Mouse (Mus musculus): ENCODE results near the gene Gpatch8. TPM values are rescaled to one million over a fixed set of nuclear protein-coding genes. Genes with fewer than 3 reads are reported as not detected.

Gpatch8 gene
- total and polyA plus RNA-seq, 3 experiments, result 11.5 to 24.7 (median 16.6) TPM

- no peaks in the 10 kb centered on the region for H3K27me3 ChIP-seq (replicated peaks)
- DNase-seq (ENCODE audit: extremely low read depth), result no peak
- H3K9ac ChIP-seq (ENCODE audit: insufficient read depth, low read depth), result no peak overlapping the region
- H3K4me1 ChIP-seq (ENCODE audit: control insufficient read depth in 1 of 2, insufficient read depth in 2 of 2), result no peaks in the 10 kb centered on the region
- H3K4me2 ChIP-seq (ENCODE audit: insufficient read depth, low read depth, poor library complexity, severe bottlenecking), result no peak overlapping the region
- no peak overlapping the region for H3K27ac ChIP-seq (ENCODE audit: insufficient read depth, low read depth)
- dilution Hi-C loops (cut with MboI; ENCODE audit: extremely low pct_ligation_motif_present, extremely low pct_unique_long_range_greater_than_20kb, low sequenced_read_pairs), result no loop called here
- TF ChIP-seq JUN (IDR thresholded peaks at IDR 0.05; ENCODE audit: insufficient read depth, low read depth, low read length) (no peak), E2F4 (IDR thresholded peaks at IDR 0.05; ENCODE audit: insufficient replicate concordance, low read depth, low read length) (no peak), TCF12 (IDR thresholded peaks at IDR 0.05; ENCODE audit: low read depth, low read length) (no peak)
- H3K4me3 ChIP-seq (replicated peaks in 1 of 3; ENCODE audit: low read depth in 2 of 3, low read length in 2 of 3, poor library complexity in 1 of 3), result no peak overlapping the region
- no peaks in the 10 kb centered on the region for H3K79me2 ChIP-seq (replicated peaks; ENCODE audit: control insufficient read depth, extremely low read depth, insufficient read depth, poor library complexity, severe bottlenecking)
- H3K36me3 ChIP-seq (replicated peaks in 1 of 2; ENCODE audit: control insufficient read depth in 1 of 2, insufficient read depth in 1 of 2, low read length in 1 of 2), result peaks cover 59 to 80% of the 10 kb centered on the region in 2 experiments
- in situ Hi-C loops (cut with MboI; ENCODE audit: low pct_ligation_motif_present, low pct_unique_long_range_greater_than_20kb, low sequenced_read_pairs), result loop anchor here (10.0 kb wide), 1 partner anchor 165 kb away; no protein-coding TSS in a partner anchor
- no peaks in the 10 kb centered on the region for H3K9me3 ChIP-seq (replicated peaks; ENCODE audit: low read length)
Measured at GRCm38 (mm10) chr11:102480111-102480510, 76.1 kb downstream of the Gpatch8 start.

- Histone ChIP-seq H3K9me3 (replicated peaks; ENCODE audit: low read length) (no peaks in the 10 kb centered on the region), H3K4me1 (ENCODE audit: control insufficient read depth in 1 of 2, insufficient read depth in 2 of 2) (no peaks in the 10 kb centered on the region), H3K4me2 (ENCODE audit: insufficient read depth, low read depth, poor library complexity, severe bottlenecking) (no peak overlapping the region), H3K27ac (ENCODE audit: insufficient read depth, low read depth) (no peak overlapping the region), H3K4me3 (replicated peaks in 1 of 3; ENCODE audit: low read depth in 2 of 3, low read length in 2 of 3, poor library complexity in 1 of 3) (no peak overlapping the region), H3K27me3 (replicated peaks) (no peaks in the 10 kb centered on the region), H3K36me3 (replicated peaks in 1 of 2; ENCODE audit: control insufficient read depth in 1 of 2, insufficient read depth in 1 of 2, low read length in 1 of 2) (peaks cover 56 to 80% of the 10 kb centered on the region in 2 experiments), H3K79me2 (replicated peaks; ENCODE audit: control insufficient read depth, extremely low read depth, insufficient read depth, poor library complexity, severe bottlenecking) (no peaks in the 10 kb centered on the region), H3K9ac (ENCODE audit: insufficient read depth, low read depth) (no peak overlapping the region)
- no peak for TF ChIP-seq ZNF384 (IDR thresholded peaks at IDR 0.05; ENCODE audit: low read depth, low read length)
- dilution Hi-C loops (cut with MboI; ENCODE audit: extremely low pct_ligation_motif_present, extremely low pct_unique_long_range_greater_than_20kb, low sequenced_read_pairs), result no loop called here
- DNase-seq (ENCODE audit: extremely low read depth), result no peak
- in situ Hi-C loops (cut with MboI; ENCODE audit: low pct_ligation_motif_present, low pct_unique_long_range_greater_than_20kb, low sequenced_read_pairs), result no loop called here
Measured at GRCm38 (mm10) chr11:102479581-102479980, 76.6 kb downstream of the Gpatch8 start.

- peaks cover 54 to 81% of the 10 kb centered on the region in 2 experiments for H3K36me3 ChIP-seq (replicated peaks in 1 of 2; ENCODE audit: control insufficient read depth in 1 of 2, insufficient read depth in 1 of 2, low read length in 1 of 2)
- no peaks in the 10 kb centered on the region for H3K27me3 ChIP-seq (replicated peaks)
Measured at GRCm38 (mm10) chr11:102478671-102479070, 77.5 kb downstream of the Gpatch8 start.

More at GRCm38 (mm10) chr11:102478671-102479070, 77.5 kb downstream of the Gpatch8 start:
- dilution Hi-C loops (cut with MboI; ENCODE audit: extremely low pct_ligation_motif_present, extremely low pct_unique_long_range_greater_than_20kb, low sequenced_read_pairs), result no loop called here
- no peak overlapping the region for H3K4me2 ChIP-seq (ENCODE audit: insufficient read depth, low read depth, poor library complexity, severe bottlenecking)
- in situ Hi-C loops (cut with MboI; ENCODE audit: low pct_ligation_motif_present, low pct_unique_long_range_greater_than_20kb, low sequenced_read_pairs), result no loop called here
- no peak overlapping the region for H3K9ac ChIP-seq (ENCODE audit: insufficient read depth, low read depth)
- H3K4me3 ChIP-seq (replicated peaks in 1 of 3; ENCODE audit: low read depth in 2 of 3, low read length in 2 of 3, poor library complexity in 1 of 3), result no peak overlapping the region
- H3K79me2 ChIP-seq (replicated peaks; ENCODE audit: control insufficient read depth, extremely low read depth, insufficient read depth, poor library complexity, severe bottlenecking), result no peaks in the 10 kb centered on the region
- H3K27ac ChIP-seq (ENCODE audit: insufficient read depth, low read depth), result no peak overlapping the region
- DNase-seq (ENCODE audit: extremely low read depth), result no peak
- no peaks in the 10 kb centered on the region for H3K9me3 ChIP-seq (replicated peaks; ENCODE audit: low read length)
- no peaks in the 10 kb centered on the region for H3K4me1 ChIP-seq (ENCODE audit: control insufficient read depth in 1 of 2, insufficient read depth in 2 of 2)
- TF ChIP-seq ETS1 (conservative IDR thresholded peaks at IDR 0.05; ENCODE audit: low read depth, low read length), result no peak
- TF ChIP-seq SMC3 (IDR thresholded peaks at IDR 0.05; ENCODE audit: low read depth, low read length), result no peak
- no peak for TF ChIP-seq MAFK (IDR thresholded peaks at IDR 0.05; ENCODE audit: insufficient replicate concordance, low read length)
- TF ChIP-seq IRF4 (IDR thresholded peaks at IDR 0.05; ENCODE audit: low read depth, low read length), result no peak
- no peak for TF ChIP-seq POLR2A (IDR thresholded peaks at IDR 0.05; ENCODE audit: low read depth, low read length)
- no peak for TF ChIP-seq E2F4 (IDR thresholded peaks at IDR 0.05; ENCODE audit: insufficient replicate concordance, low read depth, low read length)
- no peak for TF ChIP-seq EP300 (IDR thresholded peaks at IDR 0.05; ENCODE audit: low read length)
- no peak for TF ChIP-seq MAX (IDR thresholded peaks at IDR 0.05; ENCODE audit: low read length)
- no peak for TF ChIP-seq KAT2A (IDR thresholded peaks at IDR 0.05; ENCODE audit: insufficient replicate concordance, low read length)
- TF ChIP-seq BHLHE40 (IDR thresholded peaks at IDR 0.05; ENCODE audit: low read depth, low read length), result no peak
- no peak for TF ChIP-seq HCFC1 (IDR thresholded peaks at IDR 0.05; ENCODE audit: low read depth, low read length)
- TF ChIP-seq ZKSCAN1 (IDR thresholded peaks at IDR 0.05; ENCODE audit: borderline replicate concordance, low read depth, low read length), result no peak
- no peak for TF ChIP-seq PAX5 (IDR thresholded peaks at IDR 0.05; ENCODE audit: low read length)
- no peak for TF ChIP-seq CHD1 (IDR thresholded peaks at IDR 0.05; ENCODE audit: low read depth, low read length)
- TF ChIP-seq TCF12 (IDR thresholded peaks at IDR 0.05; ENCODE audit: low read depth, low read length), result no peak
- TF ChIP-seq CHD2 (IDR thresholded peaks at IDR 0.05; ENCODE audit: low read length), result no peak
- TF ChIP-seq UBTF (IDR thresholded peaks at IDR 0.05; ENCODE audit: low read depth, low read length), result no peak

All from CH12.LX (cell line).